Mouse (Mus musculus) liver, adult 2 months (tissue): Measurements from ENCODE around the gene Mut. TPM values are rescaled to one million over a fixed set of nuclear protein-coding genes. Genes with fewer than 3 reads are reported as not detected.

Source experiments
- DNase-seq: peaks from one replicate; pipeline ENCODE4 v3.0.0-alpha.2; 2011; ENCODE audit warnings: low read depth, low spot score; ENCODE audit errors: extremely low read depth
- H3K27ac ChIP-seq: fragments of 200-500 bp; replicated peaks from 2 replicates; pipeline ENCODE4 v1.5.1; 2012; ENCODE audit warnings: low read depth, mild to moderate bottlenecking, control low read depth, inconsistent platforms, low read length; ENCODE audit not compliant: insufficient read depth
- H3K27me3 ChIP-seq: fragments of 200-500 bp; 2 replicates; pipeline ENCODE4 v1.6.1; 2012; ENCODE audit warnings: mild to moderate bottlenecking, moderate library complexity, low read length, inconsistent platforms; ENCODE audit not compliant: control insufficient read depth, insufficient read depth
- H3K36me3 ChIP-seq: fragments of 200-500 bp; 2 replicates; pipeline ENCODE4 v1.6.1; 2012; ENCODE audit warnings: low read length, inconsistent platforms; ENCODE audit not compliant: control insufficient read depth, insufficient read depth
- H3K4me1 ChIP-seq: fragments of 200-500 bp; 2 replicates; pipeline ENCODE4 v1.6.1; 2011; ENCODE audit warnings: low read length; ENCODE audit not compliant: control insufficient read depth, insufficient read depth
- H3K4me3 ChIP-seq: fragments of 200-500 bp; 2 replicates; pipeline ENCODE4 v1.5.1; 2011; ENCODE audit warnings: low read depth, mild to moderate bottlenecking, control low read depth, low read length, moderate library complexity; ENCODE audit not compliant: insufficient read depth
- H3K79me2 ChIP-seq: fragments of 200-500 bp; 2 replicates; pipeline ENCODE4 v1.6.1; 2012; ENCODE audit warnings: inconsistent platforms, mild to moderate bottlenecking, low read length, moderate library complexity; ENCODE audit not compliant: control insufficient read depth, insufficient read depth
- H3K9ac ChIP-seq: fragments of 200-500 bp; 2 replicates; pipeline ENCODE4 v1.6.1; 2012; ENCODE audit warnings: low read depth, mild to moderate bottlenecking, control low read depth, inconsistent platforms, low read length
- CTCF ChIP-seq: fragments of 200-500 bp; IDR thresholded peaks from 2 replicates; pipeline ENCODE4 v1.5.1; 2011; ENCODE audit warnings: low read depth, low read length, control low read depth
- POLR2A ChIP-seq: fragments of 200-500 bp; IDR thresholded peaks from 2 replicates; pipeline ENCODE4 v1.6.1; 2011; ENCODE audit warnings: low read length, control low read depth; ENCODE audit not compliant: insufficient read depth; ENCODE audit errors: extremely low read depth
- WGBS: fragments of 180-500 bp; shearing (Covaris S2); methylation state at CpG from one replicate; pipeline ENCODE4 v1.1.7; 2018; 5-methylcytosine and 5-hydroxymethylcytosine counted together
- polyA plus RNA-seq: library from polyadenylated mRNA; depleted of rRNA; stranded (reverse); fragments of >200 nt; gene quantifications from 2 replicates; pipeline ENCODE4 v1.2.3, GENCODE M21; 2012; rRNA removed
- total RNA-seq: library from RNA; depleted of rRNA; stranded (reverse); fragments of >200 nt; gene quantifications from 2 replicates; pipeline ENCODE4 v1.2.3, GENCODE M21; 2014; rRNA removed

Mut gene
- total RNA-seq (142 and 209 TPM in 2 replicates), polyA plus RNA-seq (34.2 and 35.2 TPM in 2 replicates)

GRCm38 (mm10) chr17:40934420-40935231, at the start of gene Mut, which contains the start of gene Cenpq:
Gene Mut (plus strand): TSS chr17:40934685.
Gene Cenpq (minus strand): TSS chr17:40935047.
- TF ChIP-seq POLR2A (peak; percentile 83), CTCF (no peak)
- Histone ChIP-seq H3K9ac (peak within 1 kb of the TSS; percentile 60), H3K27ac (peak within 1 kb of the TSS; percentile 98), H3K27me3 (no peaks in the 10 kb centered on the region), H3K4me1 (peaks cover 2% of the 10 kb centered on the region; the same call in 1 of the 2 replicates), H3K4me3 (peak within 1 kb of the TSS; percentile 50), H3K36me3 (peaks cover 21% of the 10 kb centered on the region), H3K79me2 (no peaks in the 10 kb centered on the region; the same call in 1 of the 2 replicates)
- peak; percentile 96 for DNase-seq
- WGBS: under 1% methylated on average over 50 of the region's 50 CpGs

- WGBS: 81% methylated on average over 4 of the region's 4 CpGs
- Histone ChIP-seq H3K4me3 (no peak overlapping the region), H3K9ac (no peak overlapping the region), H3K79me2 (no peaks in the 10 kb centered on the region), H3K4me1 (no peaks in the 10 kb centered on the region), H3K27me3 (no peaks in the 10 kb centered on the region), H3K36me3 (no peaks in the 10 kb centered on the region), H3K27ac (no peak overlapping the region)
- DNase-seq: no peak
- TF ChIP-seq POLR2A: no peak
- TF ChIP-seq CTCF: no peak
Measured at GRCm38 (mm10) chr17:40885155-40885554, 49.3 kb upstream of the Mut start.

GRCm38 (mm10) chr17:40887849-40888536, 46.5 kb upstream of the Mut start:
- Histone ChIP-seq H3K79me2 (no peaks in the 10 kb centered on the region), H3K27me3 (no peaks in the 10 kb centered on the region), H3K9ac (no peak overlapping the region), H3K4me3 (no peak overlapping the region), H3K27ac (no peak overlapping the region), H3K4me1 (no peaks in the 10 kb centered on the region), H3K36me3 (no peaks in the 10 kb centered on the region)
- WGBS: 78% methylated on average over 4 of the region's 4 CpGs
- no peak for DNase-seq
- no peak for TF ChIP-seq POLR2A
- TF ChIP-seq CTCF: no peak

GRCm38 (mm10) chr17:40896863-40897262, 37.6 kb upstream of the Mut start:
- peak; percentile 30 for DNase-seq
- Histone ChIP-seq H3K79me2 (no peaks in the 10 kb centered on the region), H3K4me3 (no peak overlapping the region), H3K27me3 (no peaks in the 10 kb centered on the region), H3K36me3 (no peaks in the 10 kb centered on the region), H3K4me1 (no peaks in the 10 kb centered on the region), H3K27ac (no peak overlapping the region), H3K9ac (no peak overlapping the region)
- WGBS: 68% methylated on average over 1 of the region's 1 CpGs
- peak; percentile 23; the same call in 1 of the 2 replicates for TF ChIP-seq CTCF
- no peak for TF ChIP-seq POLR2A

GRCm38 (mm10) chr17:40899783-40900363, 34.6 kb upstream of the Mut start:
- Histone ChIP-seq H3K9ac (no peak overlapping the region), H3K27ac (no peak overlapping the region), H3K79me2 (no peaks in the 10 kb centered on the region), H3K36me3 (no peaks in the 10 kb centered on the region), H3K4me3 (no peak overlapping the region), H3K27me3 (no peaks in the 10 kb centered on the region), H3K4me1 (no peaks in the 10 kb centered on the region)
- TF ChIP-seq CTCF (no peak), POLR2A (no peak)
- WGBS: 68% methylated on average over 4 of the region's 4 CpGs
- no peak for DNase-seq
